Mouse (Mus musculus): ENCODE measurements around the gene 4930558K02Rik.

4930558K02Rik gene

GRCm38 (mm10) chr1:161979536-161979935 lies at the start of gene 4930558K02Rik:
TSS of gene 4930558K02Rik (minus strand) at chr1:161979636.
- DNase-seq (ENCODE audit: low read depth, low spot score), result no peak

GRCm38 (mm10) chr1:162023681-162024270 lies 44.3 kb upstream of the 4930558K02Rik start:
- DNase-seq (ENCODE audit: low read depth, low spot score), result no peak

- no peak for DNase-seq (ENCODE audit: low read depth, low spot score)
These were observed 41.3 kb upstream of the 4930558K02Rik start for GRCm38 (mm10) chr1:162020766-162021165.

GRCm38 (mm10) chr1:162020303-162020731 lies 40.9 kb upstream of the 4930558K02Rik start:
- DNase-seq (ENCODE audit: low read depth, low spot score), result no peak

- DNase-seq (ENCODE audit: low read depth, low spot score), result no peak
These were observed 39.2 kb upstream of the 4930558K02Rik start for GRCm38 (mm10) chr1:162018601-162018977.

- DNase-seq (ENCODE audit: low read depth, low spot score), result no peak
These were observed 38.7 kb upstream of the 4930558K02Rik start for GRCm38 (mm10) chr1:162017975-162018600.

GRCm38 (mm10) chr1:162016982-162017381 lies 37.5 kb upstream of the 4930558K02Rik start:
- no peak for DNase-seq (ENCODE audit: low read depth, low spot score)

GRCm38 (mm10) chr1:162015247-162015862 lies 35.9 kb upstream of the 4930558K02Rik start:
- DNase-seq (ENCODE audit: low read depth, low spot score), result no peak

GRCm38 (mm10) chr1:162013561-162013960 lies 34.1 kb upstream of the 4930558K02Rik start:
- DNase-seq (ENCODE audit: low read depth, low spot score), result no peak

GRCm38 (mm10) chr1:162011523-162012245 lies 32.2 kb upstream of the 4930558K02Rik start:
- DNase-seq (ENCODE audit: low read depth, low spot score), result no peak

- no peak for DNase-seq (ENCODE audit: low read depth, low spot score)
These were observed 29.6 kb upstream of the 4930558K02Rik start for GRCm38 (mm10) chr1:162009086-162009485.

- no peak for DNase-seq (ENCODE audit: low read depth, low spot score)
These were observed 29.2 kb upstream of the 4930558K02Rik start for GRCm38 (mm10) chr1:162008631-162009067.

- no peak for DNase-seq (ENCODE audit: low read depth, low spot score)
These were observed 28.8 kb upstream of the 4930558K02Rik start for GRCm38 (mm10) chr1:162008208-162008607.

GRCm38 (mm10) chr1:162006109-162006508 lies 26.7 kb upstream of the 4930558K02Rik start:
- no peak for DNase-seq (ENCODE audit: low read depth, low spot score)

GRCm38 (mm10) chr1:162004821-162005770 lies 25.7 kb upstream of the 4930558K02Rik start:
- peak; percentile 45 for DNase-seq (ENCODE audit: low read depth, low spot score)

- DNase-seq (ENCODE audit: low read depth, low spot score), result peak; percentile 9
These were observed 25.0 kb upstream of the 4930558K02Rik start for GRCm38 (mm10) chr1:162004518-162004780.

- no peak for DNase-seq (ENCODE audit: low read depth, low spot score)
These were observed 24.5 kb upstream of the 4930558K02Rik start for GRCm38 (mm10) chr1:162003729-162004517.

- DNase-seq (ENCODE audit: low read depth, low spot score), result no peak
These were observed 21.9 kb upstream of the 4930558K02Rik start for GRCm38 (mm10) chr1:162001328-162001727.

GRCm38 (mm10) chr1:161999882-162000371 lies 20.5 kb upstream of the 4930558K02Rik start:
- peak; percentile 81 for DNase-seq (ENCODE audit: low read depth, low spot score)

GRCm38 (mm10) chr1:161999338-161999737 lies 19.9 kb upstream of the 4930558K02Rik start:
- DNase-seq (ENCODE audit: low read depth, low spot score), result peak; percentile 23
